Comparison of ENCODE assay signal across 8 mouse cellular contexts in the genomic region with DNA sequence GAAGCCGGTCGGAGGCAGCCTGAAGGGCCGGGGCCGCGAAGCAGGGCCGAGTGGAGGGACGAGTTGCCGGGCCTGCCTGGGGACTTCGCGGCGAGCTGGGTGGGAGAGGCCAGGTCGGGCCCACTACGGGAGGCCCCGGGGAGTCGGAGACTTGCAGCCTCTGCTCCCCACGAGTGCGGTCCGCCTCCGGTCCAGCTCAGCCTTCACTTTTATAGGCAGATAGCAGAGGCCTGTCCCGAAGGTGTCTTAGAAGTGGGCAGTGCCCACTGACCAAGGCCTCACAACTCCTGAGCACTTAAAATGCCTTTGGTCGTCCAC. TPM values are rescaled to one million over a fixed set of nuclear protein-coding genes. Genes with fewer than 3 reads are reported as not detected.
DNase-seq lines count a peak whose midpoint lies in the region; ATAC-seq and TF ChIP-seq lines count a peak whose summit lies in the region.

No protein-coding gene starts in this region.

- H3K27ac ChIP-seq in liver, adult 2 months (replicated peaks; ENCODE audit: insufficient read depth, low read depth, low read length): peak overlapping the region; percentile 53; the same call in 1 of the 2 replicates
- peak overlapping the region; percentile 43 for H3K27ac ChIP-seq in embryonic facial prominence, embryonic 11.5 days (replicated peaks; ENCODE audit: low read depth, low read length)
- peak overlapping the region; percentile 67 for H3K27ac ChIP-seq in hindbrain, postnatal 0 days
- peak overlapping the region; percentile 77 for H3K27ac ChIP-seq in midbrain, postnatal 0 days (ENCODE audit: low read depth, low read length)

- H3K9me3 ChIP-seq in embryonic facial prominence, embryonic 11.5 days (replicated peaks; ENCODE audit: control insufficient read depth, low read length): no peaks in the 10 kb centered on the region
- H3K9me3 ChIP-seq in hindbrain, postnatal 0 days (ENCODE audit: low read length): no peaks in the 10 kb centered on the region
- H3K9me3 ChIP-seq in midbrain, postnatal 0 days (ENCODE audit: low read length): no peaks in the 10 kb centered on the region

- H3K4me3 ChIP-seq in liver, adult 2 months (ENCODE audit: insufficient read depth, low read depth, low read length): peak overlapping the region; percentile 88
- peak overlapping the region; percentile 91 for H3K4me3 ChIP-seq in embryonic facial prominence, embryonic 11.5 days (ENCODE audit: low read depth, low read length)
- peak overlapping the region; percentile 83 for H3K4me3 ChIP-seq in hindbrain, postnatal 0 days (ENCODE audit: low read length)
- peak overlapping the region; percentile 98 for H3K4me3 ChIP-seq in midbrain, postnatal 0 days (ENCODE audit: low read depth, low read length)

- H3K27me3 ChIP-seq in liver, adult 2 months (ENCODE audit: control insufficient read depth, insufficient read depth, low read length): no peaks in the 10 kb centered on the region
- no peaks in the 10 kb centered on the region for H3K27me3 ChIP-seq in embryonic facial prominence, embryonic 11.5 days (ENCODE audit: control insufficient read depth, insufficient read depth, low read length)
- H3K27me3 ChIP-seq in hindbrain, postnatal 0 days (ENCODE audit: insufficient read depth, low read length): no peaks in the 10 kb centered on the region
- H3K27me3 ChIP-seq in midbrain, postnatal 0 days (ENCODE audit: insufficient read depth, low read length): no peaks in the 10 kb centered on the region

- H3K4me2 ChIP-seq in embryonic facial prominence, embryonic 11.5 days (ENCODE audit: low read depth, low read length): peak overlapping the region; percentile 69
- H3K4me2 ChIP-seq in hindbrain, postnatal 0 days (ENCODE audit: low read depth, low read length): peak overlapping the region; percentile 63
- H3K4me2 ChIP-seq in midbrain, postnatal 0 days (ENCODE audit: low read depth, low read length, poor library complexity, severe bottlenecking): peak overlapping the region; percentile 62

- no peak for TF ChIP-seq POLR2A in liver, adult 2 months (IDR thresholded peaks at IDR 0.05; ENCODE audit: extremely low read depth, insufficient read depth, low read length)

- WGBS in liver, adult 2 months: under 1% methylated on average over 21 of the region's 21 CpGs
- 0% methylated on average over 20 of the region's 21 CpGs for WGBS in embryonic facial prominence, embryonic 11.5 days
- 0% methylated on average over 21 of the region's 21 CpGs for WGBS in hindbrain, postnatal 0 days
- under 1% methylated on average over 21 of the region's 21 CpGs for WGBS in midbrain, postnatal 0 days

- H3K36me3 ChIP-seq in liver, adult 2 months (ENCODE audit: control insufficient read depth, insufficient read depth, low read length): peaks cover 16% of the 10 kb centered on the region
- H3K36me3 ChIP-seq in embryonic facial prominence, embryonic 11.5 days (replicated peaks; ENCODE audit: control insufficient read depth, insufficient read depth, low read depth, low read length): peaks cover 9% of the 10 kb centered on the region; the same call in 1 of the 2 replicates
- H3K36me3 ChIP-seq in hindbrain, postnatal 0 days (ENCODE audit: insufficient read depth, low read length): peaks cover 13% of the 10 kb centered on the region
- H3K36me3 ChIP-seq in midbrain, postnatal 0 days (ENCODE audit: insufficient read depth, low read length): peaks cover 8% of the 10 kb centered on the region

- peaks cover 16% of the 10 kb centered on the region; the same call in 1 of the 2 replicates for H3K79me2 ChIP-seq in liver, adult 2 months (ENCODE audit: control insufficient read depth, insufficient read depth, low read length)

- DNase-seq in liver, adult 2 months (ENCODE audit: extremely low read depth, low read depth, low spot score): peak; percentile 47
- DNase-seq in liver: no peak
- DNase-seq in embryonic facial prominence, embryonic 11.5 days (ENCODE audit: low spot score): no peak
- no peak for DNase-seq in hindbrain, postnatal 0 days (ENCODE audit: low spot score)
- no peak for DNase-seq in midbrain, postnatal 0 days (ENCODE audit: low spot score)
- no peak for DNase-seq in retina, postnatal 1 day
- no peak for DNase-seq in adrenal gland, adult (ENCODE audit: inconsistent age in 2 of 2, low spot score in 1 of 2)
- no peak for DNase-seq in left cerebral cortex, adult 9 months (ENCODE audit: low spot score in 2 of 2)

- H3K4me1 ChIP-seq in liver, adult 2 months (ENCODE audit: control insufficient read depth, insufficient read depth, low read length): peaks cover 23% of the 10 kb centered on the region
- 0 out of 2 replicates have a peak, but pooled peaks cover 2% of the 10 kb centered on the region for H3K4me1 ChIP-seq in embryonic facial prominence, embryonic 11.5 days (ENCODE audit: control insufficient read depth, insufficient read depth, low read length)
- H3K4me1 ChIP-seq in hindbrain, postnatal 0 days (ENCODE audit: insufficient read depth, low read length): peaks cover 6% of the 10 kb centered on the region
- H3K4me1 ChIP-seq in midbrain, postnatal 0 days (ENCODE audit: insufficient read depth, low read length): peaks cover 6% of the 10 kb centered on the region

- no peak for TF ChIP-seq CTCF in liver, adult 2 months (IDR thresholded peaks at IDR 0.05; ENCODE audit: low read depth, low read length)
- TF ChIP-seq CTCF in hindbrain, postnatal 0 days (IDR thresholded peaks at IDR 0.05; ENCODE audit: low read depth): no peak
- TF ChIP-seq CTCF in midbrain, postnatal 0 days (IDR thresholded peaks at IDR 0.05): no peak

- peak overlapping the region; percentile 96 for H3K9ac ChIP-seq in liver, adult 2 months (ENCODE audit: low read depth, low read length)
- peak overlapping the region; percentile 94 for H3K9ac ChIP-seq in embryonic facial prominence, embryonic 11.5 days (replicated peaks; ENCODE audit: low read length)
- H3K9ac ChIP-seq in hindbrain, postnatal 0 days (replicated peaks; ENCODE audit: low read length): peak overlapping the region; percentile 71
- H3K9ac ChIP-seq in midbrain, postnatal 0 days (replicated peaks; ENCODE audit: low read length, poor library complexity, severe bottlenecking): peak overlapping the region; percentile 81

- ATAC-seq in embryonic facial prominence, embryonic 11.5 days (replicated peaks; ENCODE audit: insufficient number of reproducible peaks, low FRiP score, low TSS enrichment, low read depth): no peak
- peak; percentile 83 for ATAC-seq in hindbrain, postnatal 0 days
- peak; percentile 84 for ATAC-seq in midbrain, postnatal 0 days (ENCODE audit: low FRiP score)

RNA-seq across cellular contexts. Expression of a gene that starts 0.3 kb away (rescaled TPM):
- total RNA-seq in liver, adult 2 months (2014; rRNA removed): 224 and 226 TPM in 2 replicates
- polyA plus RNA-seq in liver, adult 2 months (2012; rRNA removed): 89.1 and 95.4 TPM in 2 replicates
- 634 and 647 TPM in 2 replicates for polyA plus RNA-seq in embryonic facial prominence, embryonic 11.5 days (2014; fragmentation: Nextera tagmentation; extraction: Ambion mirVana)
- 76.3 and 99.2 TPM in 2 replicates for total RNA-seq in hindbrain, postnatal 0 days (2014; rRNA removed)
- 194 and 201 TPM in 2 replicates for polyA plus RNA-seq in hindbrain, postnatal 0 days (2015; fragmentation: Nextera tagmentation; extraction: Ambion mirVana)
- total RNA-seq in midbrain, postnatal 0 days (2014; rRNA removed): 85.4 and 116 TPM in 2 replicates
- polyA plus RNA-seq in midbrain, postnatal 0 days (2015; fragmentation: Nextera tagmentation; extraction: Ambion mirVana): 184 and 188 TPM in 2 replicates
